Mouse (Mus musculus) liver, embryonic 14.5 days (tissue): ENCODE results near the gene Ccl2. TPM values are rescaled to one million over a fixed set of nuclear protein-coding genes. Genes with fewer than 3 reads are reported as not detected.

Experiments
- ATAC-seq: fragments of 200-750 bp; cut with Nextera tagmentation; 2 replicates; pipeline ENCODE4 v1.8.0; 2017; ENCODE audit warnings: moderate number of reproducible peaks, mild to moderate bottlenecking, moderate library complexity; ENCODE audit not compliant: insufficient read depth
- DNase-seq, 3 experiments: peaks; one replicate each; pipeline ENCODE4 v3.0.0-alpha.2; 2012 to 2013; ENCODE audit warnings: low read depth in 3 of 3, low spot score in 3 of 3
- H3K27ac ChIP-seq: fragments of 300-500 bp; sonication (generic); 2 replicates; pipeline ENCODE4 v1.5.1; 2014; ENCODE audit warnings: moderate library complexity, mild to moderate bottlenecking, control low read depth, inconsistent platforms
- H3K27me3 ChIP-seq: fragments of 300-500 bp; sonication (generic); 2 replicates; pipeline ENCODE4 v1.6.1; 2014; ENCODE audit warnings: mild to moderate bottlenecking, low read length, moderate library complexity; ENCODE audit not compliant: control insufficient read depth, insufficient read depth
- H3K36me3 ChIP-seq: fragments of 300-500 bp; sonication (generic); replicated peaks from 2 replicates; pipeline ENCODE4 v1.6.1; 2014; ENCODE audit warnings: low read depth; ENCODE audit not compliant: control insufficient read depth, insufficient read depth
- H3K4me1 ChIP-seq, 2 experiments: fragments of 200-500 bp in 1 of 2; fragments of 300-500 bp in 1 of 2; sonication (generic) in 1 of 2; replicated peaks; 2 replicates each; pipeline ENCODE4 v1.6.1; 2012 to 2014; ENCODE audit warnings: antibody characterized with exemption in 1 of 2, inconsistent platforms in 1 of 2, low read length in 1 of 2; ENCODE audit not compliant: control insufficient read depth in 2 of 2, insufficient read depth in 2 of 2
- H3K4me2 ChIP-seq: fragments of 300-500 bp; sonication (generic); 2 replicates; pipeline ENCODE4 v1.6.1; 2014; ENCODE audit warnings: low read depth, mild to moderate bottlenecking, control low read depth, moderate library complexity
- H3K4me3 ChIP-seq, 2 experiments: fragments of 200-500 bp in 1 of 2; fragments of 300-500 bp in 1 of 2; sonication (generic) in 1 of 2; 2 replicates each; pipeline ENCODE4 v1.5.1; 2012 to 2014; ENCODE audit warnings: low read depth in 2 of 2, low read length in 2 of 2, mild to moderate bottlenecking in 2 of 2, control low read depth in 1 of 2, inconsistent platforms in 1 of 2, moderate library complexity in 1 of 2; ENCODE audit not compliant: insufficient read depth in 1 of 2
- H3K9ac ChIP-seq: fragments of 300-500 bp; sonication (generic); replicated peaks from 2 replicates; pipeline ENCODE4 v1.6.1; 2014; ENCODE audit warnings: mild to moderate bottlenecking, control low read depth, moderate library complexity
- H3K9me3 ChIP-seq: fragments of 300-500 bp; sonication (generic); 2 replicates; pipeline ENCODE4 v1.6.1; 2016; ENCODE audit warnings: low read length, mixed read lengths; ENCODE audit not compliant: control insufficient read depth
- CTCF ChIP-seq: IDR thresholded peaks from 2 replicates; pipeline ENCODE4 v1.5.1; 2016; ENCODE audit warnings: antibody characterized with exemption, low read depth, control low read depth
- EP300 ChIP-seq: IDR thresholded peaks from 2 replicates; pipeline ENCODE4 v1.6.1; 2016; ENCODE audit warnings: antibody characterized with exemption, low read depth
- WGBS: fragments of 180-500 bp; shearing (Covaris S2); extraction: QIAGEN DNeasy Blood & Tissue Kit; methylation state at CpG from one replicate; pipeline ENCODE4 v1.1.7; 2014; ENCODE audit not compliant: insufficient replicate concordance; 5-methylcytosine and 5-hydroxymethylcytosine counted together
- polyA plus RNA-seq, 2 experiments: library from polyadenylated mRNA; depleted of rRNA in 1 of 2; stranded (reverse) in 1 of 2; unstranded in 1 of 2; fragments of >200 nt; fragmentation: Nextera tagmentation in 1 of 2; extraction: Ambion mirVana in 1 of 2; gene quantifications; 2 replicates each; pipeline versions ENCODE4 v1.2.1 to v1.2.3; 2012 to 2014

The Ccl2 gene
- polyA plus RNA-seq, 2 experiments = 1.1 to 1.3 TPM

DNA sequence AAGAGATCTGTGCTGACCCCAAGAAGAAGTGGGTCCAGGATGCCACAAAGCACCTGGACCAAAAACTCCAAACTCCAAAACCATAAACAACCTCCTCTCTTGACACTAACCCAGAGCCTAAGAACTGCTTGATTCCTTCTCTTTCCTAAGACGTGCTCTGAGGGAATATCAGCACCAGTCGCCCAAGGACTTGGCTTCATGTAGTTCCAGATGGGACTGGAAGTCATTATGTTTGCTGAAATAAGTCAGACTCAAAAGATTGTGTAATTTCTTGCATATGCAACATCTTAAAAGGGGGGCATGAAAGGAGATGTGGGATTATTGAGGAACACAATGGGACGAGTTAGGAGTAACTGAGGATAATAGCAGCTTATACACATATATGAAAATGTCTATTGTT is 26.9 kb downstream of the Ccl2 start:
- Histone ChIP-seq H3K36me3 (no peaks in the 10 kb centered on the region), H3K4me1 (no peaks in the 10 kb centered on the region), H3K4me2 (no peak overlapping the region), H3K9ac (no peak overlapping the region), H3K4me3 (no peak overlapping the region), H3K9me3 (no peaks in the 10 kb centered on the region), H3K27me3 (no peaks in the 10 kb centered on the region), H3K27ac (no peak overlapping the region)
- WGBS = 46% methylated on average over 3 of the region's 3 CpGs
- no peak for TF ChIP-seq CTCF
- no peak for TF ChIP-seq EP300
- no peak for ATAC-seq
- DNase-seq = no peak

- no peak for ATAC-seq
- 51% methylated on average over 2 of the region's 2 CpGs for WGBS
- no peak overlapping the region for H3K4me2 ChIP-seq
Measured at GRCm38 (mm10) chr11:82063454-82063853, 28.1 kb downstream of the Ccl2 start.

DNA sequence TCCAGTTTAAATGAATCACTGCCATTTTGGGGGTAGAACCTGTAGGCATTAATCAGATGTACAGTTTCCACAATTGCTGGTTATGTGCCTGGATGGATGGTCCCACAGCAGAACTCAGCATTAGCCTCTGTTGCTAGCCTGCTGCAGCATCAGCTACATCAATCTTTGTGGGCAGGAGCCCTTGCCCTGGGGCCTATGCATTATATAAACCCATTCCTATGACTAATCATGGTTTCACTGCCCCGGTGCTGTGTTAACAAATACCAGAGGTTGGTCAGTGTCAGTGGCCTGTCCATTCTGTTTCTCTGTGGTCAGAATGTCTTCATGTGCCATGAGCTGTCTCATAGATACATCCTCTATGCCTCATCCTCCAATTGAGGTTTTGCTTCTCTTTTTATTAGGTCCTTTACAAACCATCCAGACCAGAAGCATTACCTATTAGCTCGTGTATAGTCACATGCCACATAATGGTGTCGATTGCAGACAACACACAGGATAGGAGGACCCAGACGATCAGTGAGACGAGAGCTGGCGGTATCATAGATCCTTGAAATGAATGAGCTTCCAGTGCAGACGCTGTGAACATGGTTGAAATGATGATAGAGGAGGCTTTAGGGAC is 31.7 kb downstream of the Ccl2 start:
- TF ChIP-seq EP300 (no peak), CTCF (no peak)
- 64% methylated on average over 7 of the region's 7 CpGs for WGBS
- no peak for DNase-seq

More at GRCm38 (mm10) chr11:82063454-82063853, 28.1 kb downstream of the Ccl2 start:
- TF ChIP-seq CTCF (no peak), EP300 (no peak)
- Histone ChIP-seq H3K36me3 (no peaks in the 10 kb centered on the region), H3K9me3 (no peaks in the 10 kb centered on the region), H3K9ac (no peak overlapping the region), H3K4me1 (no peaks in the 10 kb centered on the region), H3K27me3 (no peaks in the 10 kb centered on the region), H3K27ac (no peak overlapping the region), H3K4me3 (no peak overlapping the region)
- no peak for DNase-seq

DNA sequence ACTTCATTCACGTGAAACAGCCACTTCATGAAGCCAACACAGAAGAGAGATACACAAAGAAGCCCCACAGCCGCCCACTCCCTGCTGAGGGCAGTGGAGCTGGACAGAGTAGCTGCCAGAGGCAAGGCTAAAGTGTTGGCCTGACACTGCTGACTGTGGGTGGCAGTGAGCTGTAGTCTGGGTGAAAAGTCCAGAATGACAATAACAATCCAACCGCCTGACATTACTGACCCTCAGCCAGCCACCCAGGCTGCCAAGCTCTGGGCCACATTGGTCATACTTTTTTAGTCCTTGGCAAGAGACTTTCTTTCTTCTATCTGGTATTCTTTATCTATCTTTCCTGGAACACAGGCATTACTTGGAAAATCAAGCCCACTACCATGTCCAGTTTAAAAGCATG is 35.7 kb downstream of the Ccl2 start:
- ATAC-seq (no peak), DNase-seq (no peak)
- Histone ChIP-seq H3K4me3 (no peak overlapping the region), H3K4me2 (no peak overlapping the region), H3K9ac (no peak overlapping the region), H3K27ac (no peak overlapping the region), H3K36me3 (no peaks in the 10 kb centered on the region), H3K4me1 (no peaks in the 10 kb centered on the region), H3K27me3 (no peaks in the 10 kb centered on the region), H3K9me3 (no peaks in the 10 kb centered on the region)
- TF ChIP-seq CTCF (no peak), EP300 (no peak)
- 63% methylated on average over 3 of the region's 3 CpGs for WGBS

More for the DNA sequence above, 31.7 kb downstream of the Ccl2 start:
- Histone ChIP-seq H3K4me2 (no peak overlapping the region), H3K9me3 (no peaks in the 10 kb centered on the region), H3K9ac (no peak overlapping the region), H3K4me1 (no peaks in the 10 kb centered on the region), H3K4me3 (no peak overlapping the region), H3K36me3 (no peaks in the 10 kb centered on the region), H3K27ac (no peak overlapping the region), H3K27me3 (no peaks in the 10 kb centered on the region)
- no peak for ATAC-seq

- DNase-seq (no peak), ATAC-seq (no peak)
- Histone ChIP-seq H3K9ac (no peak overlapping the region), H3K9me3 (no peaks in the 10 kb centered on the region), H3K36me3 (no peaks in the 10 kb centered on the region), H3K4me3 (no peak overlapping the region), H3K27ac (no peak overlapping the region), H3K4me2 (no peak overlapping the region), H3K4me1 (no peaks in the 10 kb centered on the region), H3K27me3 (no peaks in the 10 kb centered on the region)
- TF ChIP-seq EP300 (no peak), CTCF (no peak)
- 39% methylated on average over 1 of the region's 1 CpGs for WGBS
Measured at GRCm38 (mm10) chr11:82072374-82072773, 37.0 kb downstream of the Ccl2 start.
